Mouse (Mus musculus): ENCODE data around the gene Dhodh. TPM values are rescaled to one million over a fixed set of nuclear protein-coding genes. Genes with fewer than 3 reads are reported as not detected.
A peak's percentile ranks its signal among the peaks of the same experiment; 100 is the strongest.

The Dhodh gene
- polyA plus RNA-seq (2015; fragmentation: Nextera tagmentation; extraction: Ambion mirVana): 33.7 and 37.7 TPM in 2 replicates

- WGBS: under 1% methylated on average over 42 of the region's 42 CpGs
- Histone ChIP-seq H3K4me2 (peak within 1 kb of the TSS; percentile 81), H3K27me3 (peaks cover 3% of the 10 kb centered on the region; the same call in 1 of the 2 replicates), H3K9ac (peak within 1 kb of the TSS; percentile 86), H3K27ac (peak within 1 kb of the TSS; percentile 98), H3K4me3 (peak within 1 kb of the TSS; percentile 60), H3K36me3 (ENCODE audit: poor library complexity, severe bottlenecking) (peaks cover 15% of the 10 kb centered on the region), H3K9me3 (replicated peaks) (no peaks in the 10 kb centered on the region), H3K4me1 (peaks cover 14% of the 10 kb centered on the region)
- ATAC-seq: peak; percentile 100
These were observed at the start of gene Dhodh for GRCm38 (mm10) chr8:109608271-109609152. Dhodh (minus strand) TSS chr8:109608673.

- no peak overlapping the region for H3K9ac ChIP-seq
- H3K27me3 ChIP-seq: no peaks in the 10 kb centered on the region
- no peak for ATAC-seq
- no peak overlapping the region for H3K4me2 ChIP-seq
- H3K9me3 ChIP-seq (replicated peaks): no peaks in the 10 kb centered on the region
- no peak overlapping the region for H3K4me3 ChIP-seq
- H3K36me3 ChIP-seq (ENCODE audit: poor library complexity, severe bottlenecking): no peaks in the 10 kb centered on the region
- 86% methylated on average over 3 of the region's 3 CpGs for WGBS
- no peak overlapping the region for H3K27ac ChIP-seq
- H3K4me1 ChIP-seq: no peaks in the 10 kb centered on the region
These were observed 48.4 kb upstream of the Dhodh start for GRCm38 (mm10) chr8:109656860-109657259.

- no peak for ATAC-seq
- H3K27ac ChIP-seq: no peak overlapping the region
These were observed 42.3 kb upstream of the Dhodh start for GRCm38 (mm10) chr8:109650801-109651200.

GRCm38 (mm10) chr8:109648469-109648868 is 40.0 kb upstream of the Dhodh start:
- Histone ChIP-seq H3K36me3 (ENCODE audit: poor library complexity, severe bottlenecking) (no peaks in the 10 kb centered on the region), H3K27me3 (no peaks in the 10 kb centered on the region), H3K4me2 (no peak overlapping the region), H3K9ac (no peak overlapping the region), H3K4me1 (no peaks in the 10 kb centered on the region), H3K27ac (no peak overlapping the region), H3K9me3 (replicated peaks) (no peaks in the 10 kb centered on the region), H3K4me3 (no peak overlapping the region)
- 81% methylated on average over 7 of the region's 7 CpGs for WGBS
- no peak for ATAC-seq

More at GRCm38 (mm10) chr8:109650801-109651200, 42.3 kb upstream of the Dhodh start:
- WGBS: 77% methylated on average over 10 of the region's 10 CpGs
- Histone ChIP-seq H3K4me2 (no peak overlapping the region), H3K36me3 (ENCODE audit: poor library complexity, severe bottlenecking) (no peaks in the 10 kb centered on the region), H3K9ac (no peak overlapping the region), H3K4me1 (no peaks in the 10 kb centered on the region), H3K27me3 (no peaks in the 10 kb centered on the region), H3K4me3 (no peak overlapping the region), H3K9me3 (replicated peaks) (no peaks in the 10 kb centered on the region)

GRCm38 (mm10) chr8:109647331-109647730 is 38.9 kb upstream of the Dhodh start:
- Histone ChIP-seq H3K9me3 (replicated peaks) (no peaks in the 10 kb centered on the region), H3K36me3 (ENCODE audit: poor library complexity, severe bottlenecking) (no peaks in the 10 kb centered on the region), H3K9ac (no peak overlapping the region), H3K27ac (no peak overlapping the region), H3K4me2 (no peak overlapping the region), H3K4me3 (no peak overlapping the region), H3K27me3 (no peaks in the 10 kb centered on the region), H3K4me1 (no peaks in the 10 kb centered on the region)
- 73% methylated on average over 11 of the region's 11 CpGs for WGBS
- ATAC-seq: no peak

GRCm38 (mm10) chr8:109641236-109641635 is 32.8 kb upstream of the Dhodh start:
- Histone ChIP-seq H3K4me1 (no peaks in the 10 kb centered on the region), H3K9ac (no peak overlapping the region), H3K4me2 (no peak overlapping the region), H3K27me3 (no peaks in the 10 kb centered on the region), H3K4me3 (no peak overlapping the region), H3K9me3 (replicated peaks) (no peaks in the 10 kb centered on the region), H3K36me3 (ENCODE audit: poor library complexity, severe bottlenecking) (no peaks in the 10 kb centered on the region), H3K27ac (no peak overlapping the region)
- 83% methylated on average over 5 of the region's 5 CpGs for WGBS
- ATAC-seq: no peak

GRCm38 (mm10) chr8:109640410-109640809 is 31.9 kb upstream of the Dhodh start:
- Histone ChIP-seq H3K36me3 (ENCODE audit: poor library complexity, severe bottlenecking) (no peaks in the 10 kb centered on the region), H3K27me3 (no peaks in the 10 kb centered on the region), H3K4me2 (no peak overlapping the region), H3K9me3 (replicated peaks) (no peaks in the 10 kb centered on the region), H3K9ac (no peak overlapping the region), H3K4me1 (no peaks in the 10 kb centered on the region), H3K27ac (no peak overlapping the region), H3K4me3 (no peak overlapping the region)
- WGBS: 64% methylated on average over 7 of the region's 7 CpGs
- ATAC-seq: no peak

GRCm38 (mm10) chr8:109638851-109639250 is 30.4 kb upstream of the Dhodh start:
- no peaks in the 10 kb centered on the region for H3K4me1 ChIP-seq
- H3K9ac ChIP-seq: no peak overlapping the region
- no peaks in the 10 kb centered on the region for H3K9me3 ChIP-seq (replicated peaks)
- no peak overlapping the region for H3K27ac ChIP-seq
- 82% methylated on average over 5 of the region's 5 CpGs for WGBS
- no peaks in the 10 kb centered on the region for H3K36me3 ChIP-seq (ENCODE audit: poor library complexity, severe bottlenecking)
- H3K27me3 ChIP-seq: no peaks in the 10 kb centered on the region
- no peak for ATAC-seq
- H3K4me3 ChIP-seq: no peak overlapping the region
- no peak overlapping the region for H3K4me2 ChIP-seq

GRCm38 (mm10) chr8:109635146-109635545 is 26.7 kb upstream of the Dhodh start:
- Histone ChIP-seq H3K9ac (no peak overlapping the region), H3K9me3 (replicated peaks) (no peaks in the 10 kb centered on the region), H3K36me3 (ENCODE audit: poor library complexity, severe bottlenecking) (no peaks in the 10 kb centered on the region), H3K4me3 (no peak overlapping the region), H3K27ac (no peak overlapping the region), H3K4me1 (no peaks in the 10 kb centered on the region), H3K4me2 (no peak overlapping the region), H3K27me3 (no peaks in the 10 kb centered on the region)
- 93% methylated on average over 8 of the region's 8 CpGs for WGBS
- no peak for ATAC-seq

- Histone ChIP-seq H3K4me1 (no peaks in the 10 kb centered on the region), H3K9me3 (replicated peaks) (no peaks in the 10 kb centered on the region), H3K27ac (no peak overlapping the region), H3K4me3 (no peak overlapping the region), H3K27me3 (no peaks in the 10 kb centered on the region), H3K4me2 (no peak overlapping the region), H3K9ac (no peak overlapping the region), H3K36me3 (ENCODE audit: poor library complexity, severe bottlenecking) (no peaks in the 10 kb centered on the region)
- ATAC-seq: no peak
- 80% methylated on average over 5 of the region's 5 CpGs for WGBS
These were observed 24.0 kb upstream of the Dhodh start for GRCm38 (mm10) chr8:109632498-109632897.

GRCm38 (mm10) chr8:109628638-109629037 is 20.2 kb upstream of the Dhodh start:
- no peaks in the 10 kb centered on the region for H3K27me3 ChIP-seq
- ATAC-seq: no peak
- H3K4me3 ChIP-seq: no peak overlapping the region
- no peaks in the 10 kb centered on the region for H3K4me1 ChIP-seq
- H3K4me2 ChIP-seq: no peak overlapping the region
- 74% methylated on average over 6 of the region's 6 CpGs for WGBS
- no peak overlapping the region for H3K27ac ChIP-seq
- no peak overlapping the region for H3K9ac ChIP-seq
- no peaks in the 10 kb centered on the region for H3K36me3 ChIP-seq (ENCODE audit: poor library complexity, severe bottlenecking)
- H3K9me3 ChIP-seq (replicated peaks): 0 out of 2 replicates have a peak, but pooled peaks cover 3% of the 10 kb centered on the region

GRCm38 (mm10) chr8:109615569-109615968 is 7.1 kb upstream of the Dhodh start:
- Histone ChIP-seq H3K27me3 (peaks cover 3% of the 10 kb centered on the region; the same call in 1 of the 2 replicates), H3K9me3 (replicated peaks) (no peaks in the 10 kb centered on the region), H3K4me2 (no peak overlapping the region), H3K36me3 (ENCODE audit: poor library complexity, severe bottlenecking) (no peaks in the 10 kb centered on the region), H3K4me3 (no peak overlapping the region), H3K27ac (no peak overlapping the region), H3K4me1 (no peaks in the 10 kb centered on the region), H3K9ac (no peak overlapping the region)
- no peak for ATAC-seq
- WGBS: 91% methylated on average over 3 of the region's 3 CpGs
